Mouse (Mus musculus): Measurements from ENCODE around the gene Slc45a2.

- TF ChIP-seq CTCF (IDR thresholded peaks at IDR 0.05; ENCODE audit: low read depth, low read length) (no peak), GATA1 (IDR thresholded peaks at IDR 0.05; ENCODE audit: borderline replicate concordance, low read length) (no peak), GATA2 (IDR thresholded peaks at IDR 0.05; ENCODE audit: borderline replicate concordance, low read depth, low read length) (no peak), TAL1 (conservative IDR thresholded peaks at IDR 0.05; ENCODE audit: low read depth, low read length) (no peak)
Observed at GRCm38 (mm10) chr15:11066299-11066698, 65.8 kb downstream of the Slc45a2 start.

Data from G1E (cell line).